Mouse (Mus musculus): ENCODE data around the gene 1110008P14Rik. TPM values are rescaled to one million over a fixed set of nuclear protein-coding genes. Genes with fewer than 3 reads are reported as not detected.

The 1110008P14Rik gene
- polyA plus RNA-seq, 1 experiment from 2014 or later, result 61.1 TPM

GRCm38 (mm10) chr2:32358381-32358780 lies 23.4 kb downstream of the 1110008P14Rik start:
- no peak overlapping the region for H3K4me3 ChIP-seq
- no peak overlapping the region for H3K27ac ChIP-seq (replicated peaks)
- peaks cover 18% of the 10 kb centered on the region for H3K27me3 ChIP-seq
- no peaks in the 10 kb centered on the region for H3K9me3 ChIP-seq
- WGBS, result 68% methylated on average over 10 of the region's 10 CpGs
- peaks cover 11% of the 10 kb centered on the region for H3K4me1 ChIP-seq
- no peaks in the 10 kb centered on the region for H3K36me3 ChIP-seq
- no peak for ATAC-seq (ENCODE audit: low FRiP score, low read depth)
- H3K4me2 ChIP-seq (replicated peaks), result no peak overlapping the region
- H3K9ac ChIP-seq (replicated peaks), result no peak overlapping the region

- WGBS, result 77% methylated on average over 3 of the region's 3 CpGs
- no peak for ATAC-seq (ENCODE audit: low FRiP score, low read depth)
- Histone ChIP-seq H3K36me3 (no peaks in the 10 kb centered on the region), H3K4me1 (peaks cover 11% of the 10 kb centered on the region), H3K27me3 (peaks cover 18% of the 10 kb centered on the region), H3K9ac (replicated peaks) (no peak overlapping the region), H3K27ac (replicated peaks) (no peak overlapping the region), H3K4me2 (replicated peaks) (no peak overlapping the region), H3K4me3 (no peak overlapping the region), H3K9me3 (no peaks in the 10 kb centered on the region)
Measured at GRCm38 (mm10) chr2:32357710-32358109, 24.0 kb downstream of the 1110008P14Rik start.

GRCm38 (mm10) chr2:32356216-32356615 lies 25.5 kb downstream of the 1110008P14Rik start:
- ATAC-seq (ENCODE audit: low FRiP score, low read depth), result no peak
- Histone ChIP-seq H3K4me3 (no peak overlapping the region), H3K27me3 (peaks cover 21% of the 10 kb centered on the region), H3K4me2 (replicated peaks) (no peak overlapping the region), H3K36me3 (no peaks in the 10 kb centered on the region), H3K4me1 (peaks cover 21% of the 10 kb centered on the region), H3K9me3 (no peaks in the 10 kb centered on the region), H3K27ac (replicated peaks) (no peak overlapping the region), H3K9ac (replicated peaks) (no peak overlapping the region)
- WGBS, result 87% methylated on average over 10 of the region's 10 CpGs

- H3K4me3 ChIP-seq, result no peak overlapping the region
- no peaks in the 10 kb centered on the region for H3K36me3 ChIP-seq
- ATAC-seq (ENCODE audit: low FRiP score, low read depth), result no peak
- H3K4me1 ChIP-seq, result peaks cover 26% of the 10 kb centered on the region
- no peak overlapping the region for H3K27ac ChIP-seq (replicated peaks)
- no peak overlapping the region for H3K4me2 ChIP-seq (replicated peaks)
- H3K27me3 ChIP-seq, result peaks cover 33% of the 10 kb centered on the region
- H3K9ac ChIP-seq (replicated peaks), result no peak overlapping the region
- WGBS, result 92% methylated on average over 3 of the region's 3 CpGs
- no peaks in the 10 kb centered on the region for H3K9me3 ChIP-seq
Measured at GRCm38 (mm10) chr2:32354336-32354895, 27.3 kb downstream of the 1110008P14Rik start.

- Histone ChIP-seq H3K27ac (replicated peaks) (no peak overlapping the region), H3K9ac (replicated peaks) (no peak overlapping the region), H3K9me3 (no peaks in the 10 kb centered on the region), H3K4me1 (peaks cover 26% of the 10 kb centered on the region), H3K4me3 (no peak overlapping the region), H3K27me3 (peaks cover 33% of the 10 kb centered on the region), H3K36me3 (no peaks in the 10 kb centered on the region), H3K4me2 (replicated peaks) (peak overlapping the region; percentile 78; the same call in 1 of the 2 replicates)
- 76% methylated on average over 6 of the region's 6 CpGs for WGBS
- no peak for ATAC-seq (ENCODE audit: low FRiP score, low read depth)
Measured at GRCm38 (mm10) chr2:32353836-32354235, 27.9 kb downstream of the 1110008P14Rik start.

- Histone ChIP-seq H3K27me3 (peaks cover 38% of the 10 kb centered on the region), H3K36me3 (no peaks in the 10 kb centered on the region), H3K27ac (replicated peaks) (peak within 1 kb of the TSS; percentile 86), H3K9ac (replicated peaks) (peak within 1 kb of the TSS; percentile 76), H3K4me2 (replicated peaks) (peak within 1 kb of the TSS; percentile 78), H3K9me3 (no peaks in the 10 kb centered on the region), H3K4me1 (peaks cover 26% of the 10 kb centered on the region), H3K4me3 (peak within 1 kb of the TSS; percentile 54)
- under 1% methylated on average over 57 of the region's 63 CpGs for WGBS
- ATAC-seq (ENCODE audit: low FRiP score, low read depth), result peak; percentile 74
Measured at GRCm38 (mm10) chr2:32353007-32353542, 28.7 kb downstream of the 1110008P14Rik start, which contains the start of gene Dnm1. Gene Dnm1, minus strand, starts transcription at chr2:32353338.

GRCm38 (mm10) chr2:32352151-32353006 lies 29.4 kb downstream of the 1110008P14Rik start, which contains the start of gene Ciz1:
Gene Ciz1, plus strand, starts transcription at chr2:32352327.
- Histone ChIP-seq H3K4me2 (replicated peaks) (peak within 1 kb of the TSS; percentile 78), H3K4me3 (peak within 1 kb of the TSS; percentile 54), H3K27me3 (peaks cover 35% of the 10 kb centered on the region), H3K27ac (replicated peaks) (peak within 1 kb of the TSS; percentile 86), H3K9ac (replicated peaks) (peak within 1 kb of the TSS; percentile 76), H3K9me3 (no peaks in the 10 kb centered on the region), H3K36me3 (no peaks in the 10 kb centered on the region), H3K4me1 (peaks cover 26% of the 10 kb centered on the region)
- peak; percentile 53 for ATAC-seq (ENCODE audit: low FRiP score, low read depth)
- 2% methylated on average over 34 of the region's 52 CpGs for WGBS

GRCm38 (mm10) chr2:32351471-32351961 lies 30.2 kb downstream of the 1110008P14Rik start:
- Histone ChIP-seq H3K9ac (replicated peaks) (peak overlapping the region; percentile 76), H3K4me2 (replicated peaks) (peak overlapping the region; percentile 78), H3K27ac (replicated peaks) (peak overlapping the region; percentile 86), H3K9me3 (no peaks in the 10 kb centered on the region), H3K27me3 (peaks cover 31% of the 10 kb centered on the region), H3K36me3 (no peaks in the 10 kb centered on the region), H3K4me3 (peak overlapping the region; percentile 54), H3K4me1 (peaks cover 26% of the 10 kb centered on the region)
- ATAC-seq (ENCODE audit: low FRiP score, low read depth), result no peak
- 58% methylated on average over 9 of the region's 9 CpGs for WGBS

- WGBS, result 55% methylated on average over 13 of the region's 13 CpGs
- Histone ChIP-seq H3K27me3 (peaks cover 31% of the 10 kb centered on the region), H3K4me2 (replicated peaks) (0 out of 2 replicates have a peak overlapping the region, but pooled peaks have one; percentile 11), H3K9ac (replicated peaks) (no peak overlapping the region), H3K4me3 (no peak overlapping the region), H3K36me3 (no peaks in the 10 kb centered on the region), H3K4me1 (peaks cover 26% of the 10 kb centered on the region), H3K9me3 (no peaks in the 10 kb centered on the region), H3K27ac (replicated peaks) (no peak overlapping the region)
- ATAC-seq (ENCODE audit: low FRiP score, low read depth), result no peak
Measured at GRCm38 (mm10) chr2:32350471-32351051, 31.2 kb downstream of the 1110008P14Rik start.

- no peaks in the 10 kb centered on the region for H3K36me3 ChIP-seq
- H3K27ac ChIP-seq (replicated peaks), result no peak overlapping the region
- H3K4me3 ChIP-seq, result no peak overlapping the region
- peaks cover 31% of the 10 kb centered on the region for H3K27me3 ChIP-seq
- ATAC-seq (ENCODE audit: low FRiP score, low read depth), result no peak
- WGBS, result 64% methylated on average over 8 of the region's 8 CpGs
- H3K4me1 ChIP-seq, result peaks cover 26% of the 10 kb centered on the region
- H3K4me2 ChIP-seq (replicated peaks), result no peak overlapping the region
- no peaks in the 10 kb centered on the region for H3K9me3 ChIP-seq
- H3K9ac ChIP-seq (replicated peaks), result no peak overlapping the region
Measured at GRCm38 (mm10) chr2:32349625-32350255, 32.0 kb downstream of the 1110008P14Rik start.

- H3K9me3 ChIP-seq, result no peaks in the 10 kb centered on the region
- peaks cover 31% of the 10 kb centered on the region for H3K27me3 ChIP-seq
- 85% methylated on average over 11 of the region's 11 CpGs for WGBS
- H3K4me3 ChIP-seq, result no peak overlapping the region
- no peaks in the 10 kb centered on the region for H3K36me3 ChIP-seq
- H3K27ac ChIP-seq (replicated peaks), result no peak overlapping the region
- H3K9ac ChIP-seq (replicated peaks), result no peak overlapping the region
- ATAC-seq (ENCODE audit: low FRiP score, low read depth), result no peak
- peaks cover 26% of the 10 kb centered on the region for H3K4me1 ChIP-seq
- H3K4me2 ChIP-seq (replicated peaks), result no peak overlapping the region
Measured at GRCm38 (mm10) chr2:32348311-32348710, 33.4 kb downstream of the 1110008P14Rik start.
